Mouse (Mus musculus): ENCODE data around the gene Kdr.

- no peak for TF ChIP-seq POLR2A (IDR thresholded peaks at IDR 0.05; ENCODE audit: borderline replicate concordance, insufficient read depth, low read length)
- no peak for TF ChIP-seq CTCF (IDR thresholded peaks at IDR 0.05; ENCODE audit: borderline replicate concordance, insufficient read depth, low read depth, low read length)
Measured at GRCm38 (mm10) chr5:75938012-75938411, 40.2 kb downstream of the Kdr start.

Measured in cerebellum, adult 2 months (tissue).